Mouse (Mus musculus) adrenal gland, adult 2 months (tissue): Measurements from ENCODE around the gene Olfr694. TPM values are rescaled to one million over a fixed set of nuclear protein-coding genes. Genes with fewer than 3 reads are reported as not detected.
"Not testable (repeated sequence)": the region's sequence is repeated elsewhere in the genome, so short reads cannot be mapped to it uniquely, and the experiment has no call there.

Experiments used
- DNase-seq: peaks from one replicate; pipeline ENCODE4 v3.0.0; 2021
- long read RNA-seq: library from polyadenylated mRNA; stranded (forward); transcript quantifications from one replicate; pipeline ENCODE4 v2.0.0, GENCODE M21; 2021
- polyA plus RNA-seq: library from polyadenylated mRNA; depleted of rRNA; stranded (reverse); fragments of >200 nt; gene quantifications from 2 replicates; pipeline ENCODE4 v1.2.3, GENCODE M21; 2012; rRNA removed
- total RNA-seq, 2 experiments: library from RNA; stranded (reverse); gene quantifications; 2 replicates each; pipeline ENCODE4 v1.2.3; 2021

Olfr694 gene
- total RNA-seq (not detected), polyA plus RNA-seq (not detected in 2 replicates)
- long read RNA-seq, result 0 reads

GRCm38 (mm10) chr7:106691714-106692113 lies at the start of gene Olfr694:
Gene Olfr694, minus strand, starts transcription at chr7:106691814.
- DNase-seq, result no peak

- no peak for DNase-seq
Observed at GRCm38 (mm10) chr7:106737028-106737427, 45.4 kb upstream of the Olfr694 start.

- DNase-seq, result no peak
Observed at GRCm38 (mm10) chr7:106733717-106734116, 42.1 kb upstream of the Olfr694 start.

GRCm38 (mm10) chr7:106725654-106726053 lies 34.0 kb upstream of the Olfr694 start:
- not testable (repeated sequence) for DNase-seq

- no peak for DNase-seq
Observed at GRCm38 (mm10) chr7:106716296-106716695, 24.7 kb upstream of the Olfr694 start, which contains the start of gene Olfr695. Gene Olfr695, minus strand, starts transcription at chr7:106716396.

- no peak for DNase-seq
Observed at GRCm38 (mm10) chr7:106711463-106711862, 19.8 kb upstream of the Olfr694 start.

- not testable (repeated sequence) for DNase-seq
Observed at GRCm38 (mm10) chr7:106707705-106708104, 16.1 kb upstream of the Olfr694 start.

GRCm38 (mm10) chr7:106696891-106697290 lies 5.3 kb upstream of the Olfr694 start:
- DNase-seq, result no peak

GRCm38 (mm10) chr7:106692976-106693375 lies 1.4 kb upstream of the Olfr694 start:
- DNase-seq, result no peak

GRCm38 (mm10) chr7:106685382-106685781 lies 6.2 kb downstream of the Olfr694 start:
- no peak for DNase-seq

- DNase-seq, result no peak
Observed at GRCm38 (mm10) chr7:106680484-106680883, 11.1 kb downstream of the Olfr694 start, which contains the start of gene Olfr693. Gene Olfr693, minus strand, starts transcription at chr7:106680584.

- DNase-seq, result no peak
Observed at GRCm38 (mm10) chr7:106652344-106652652, 39.3 kb downstream of the Olfr694 start.

- DNase-seq, result no peak
Observed at GRCm38 (mm10) chr7:106651555-106652343, 39.9 kb downstream of the Olfr694 start.

GRCm38 (mm10) chr7:106649774-106650173 lies 41.8 kb downstream of the Olfr694 start:
- no peak for DNase-seq

- no peak for DNase-seq
Observed at GRCm38 (mm10) chr7:106645261-106645660, 46.4 kb downstream of the Olfr694 start.

GRCm38 (mm10) chr7:106644222-106644870 lies 47.3 kb downstream of the Olfr694 start:
- DNase-seq, result no peak

GRCm38 (mm10) chr7:106640839-106641238 lies 50.8 kb downstream of the Olfr694 start:
- no peak for DNase-seq

- no peak for DNase-seq
Observed at GRCm38 (mm10) chr7:106635560-106635959, 56.1 kb downstream of the Olfr694 start.

Other genes with a start within 250 kb of the Olfr694 start
- not detected for gene Olfr693, start 11.2 kb downstream of the Olfr694 start, total RNA-seq
- not detected in 2 replicates for gene Olfr693, start 11.2 kb downstream of the Olfr694 start, polyA plus RNA-seq
- gene Olfr695, start 24.6 kb upstream of the Olfr694 start, total RNA-seq, result not detected
- not detected in 2 replicates for gene Olfr695, start 24.6 kb upstream of the Olfr694 start, polyA plus RNA-seq
- not detected for gene Olfr697, start 50.6 kb upstream of the Olfr694 start, total RNA-seq
- not detected in 2 replicates for gene Olfr697, start 50.6 kb upstream of the Olfr694 start, polyA plus RNA-seq
- not detected for gene Olfr698, start 63.6 kb upstream of the Olfr694 start, total RNA-seq
- gene Olfr698, start 63.6 kb upstream of the Olfr694 start, polyA plus RNA-seq, result not detected in 2 replicates
- gene Olfr699, start 101.4 kb upstream of the Olfr694 start, total RNA-seq, result not detected
- gene Olfr699, start 101.4 kb upstream of the Olfr694 start, polyA plus RNA-seq, result not detected in 2 replicates
- not detected for gene Olfr700, start 117.0 kb upstream of the Olfr694 start, total RNA-seq
- gene Olfr700, start 117.0 kb upstream of the Olfr694 start, polyA plus RNA-seq, result not detected in 2 replicates
- not detected for gene Olfr701, start 122.3 kb upstream of the Olfr694 start, total RNA-seq
- gene Olfr701, start 122.3 kb upstream of the Olfr694 start, polyA plus RNA-seq, result not detected in 2 replicates
- gene Olfr702, start 142.1 kb upstream of the Olfr694 start, total RNA-seq, result not detected
- not detected in 2 replicates for gene Olfr702, start 142.1 kb upstream of the Olfr694 start, polyA plus RNA-seq
- not detected for gene Olfr703, start 151.5 kb upstream of the Olfr694 start, total RNA-seq
- not detected in 2 replicates for gene Olfr703, start 151.5 kb upstream of the Olfr694 start, polyA plus RNA-seq
- not detected for gene Olfr704, start 171.4 kb upstream of the Olfr694 start, total RNA-seq
- gene Olfr704, start 171.4 kb upstream of the Olfr694 start, polyA plus RNA-seq, result not detected in 2 replicates
- not detected for gene Olfr705, start 185.1 kb upstream of the Olfr694 start, total RNA-seq
- gene Olfr705, start 185.1 kb upstream of the Olfr694 start, polyA plus RNA-seq, result not detected in 2 replicates
- not detected for gene Olfr706, start 196.3 kb upstream of the Olfr694 start, total RNA-seq
- not detected in 2 replicates for gene Olfr706, start 196.3 kb upstream of the Olfr694 start, polyA plus RNA-seq
- not detected for gene Olfr707, start 209.4 kb upstream of the Olfr694 start, total RNA-seq
- gene Olfr707, start 209.4 kb upstream of the Olfr694 start, polyA plus RNA-seq, result not detected in 2 replicates
- not detected for gene Olfr1532-ps1, start 216.2 kb upstream of the Olfr694 start, total RNA-seq
- not detected in 2 replicates for gene Olfr1532-ps1, start 216.2 kb upstream of the Olfr694 start, polyA plus RNA-seq
- gene Olfr709-ps1, start 240.4 kb upstream of the Olfr694 start, total RNA-seq, result under 1 TPM; 0.07 to 0.09 TPM
- not detected in 2 replicates for gene Olfr709-ps1, start 240.4 kb upstream of the Olfr694 start, polyA plus RNA-seq